Mouse (Mus musculus) stomach, embryonic 14.5 days (tissue): ENCODE data around the gene Atf7ip2. TPM values are rescaled to one million over a fixed set of nuclear protein-coding genes. Genes with fewer than 3 reads are reported as not detected.
"Not testable (repeated sequence)": the region's sequence is repeated elsewhere in the genome, so short reads cannot be mapped to it uniquely, and the experiment has no call there.

Experiments
- ATAC-seq: fragments of 200-750 bp; cut with Nextera tagmentation; 2 replicates; pipeline ENCODE4 v1.8.0; 2017; ENCODE audit warnings: low read depth, moderate TSS enrichment; ENCODE audit not compliant: insufficient number of reproducible peaks, insufficient read depth, low FRiP score
- H3K27ac ChIP-seq: fragments of 300-500 bp; sonication (generic); 2 replicates; pipeline ENCODE4 v1.5.1; 2014; ENCODE audit warnings: mild to moderate bottlenecking, low read length, moderate library complexity, mixed read lengths
- H3K27me3 ChIP-seq: fragments of 300-500 bp; sonication (generic); 2 replicates; pipeline ENCODE4 v1.6.1; 2014; ENCODE audit warnings: low read length, control low read depth, mixed read lengths; ENCODE audit not compliant: control insufficient read depth, insufficient read depth
- H3K36me3 ChIP-seq: fragments of 300-500 bp; sonication (generic); 2 replicates; pipeline ENCODE4 v1.6.1; 2014; ENCODE audit warnings: mild to moderate bottlenecking, control low read depth, low read length, moderate library complexity, mixed read lengths; ENCODE audit not compliant: control insufficient read depth, insufficient read depth
- H3K4me1 ChIP-seq: fragments of 300-500 bp; sonication (generic); 2 replicates; pipeline ENCODE4 v1.6.1; 2014; ENCODE audit warnings: low read length, control low read depth, mixed read lengths; ENCODE audit not compliant: control insufficient read depth, insufficient read depth
- H3K4me2 ChIP-seq: fragments of 300-500 bp; sonication (generic); replicated peaks from 2 replicates; pipeline ENCODE4 v1.6.1; 2014; ENCODE audit warnings: low read depth, low read length, control low read depth
- H3K4me3 ChIP-seq: fragments of 300-500 bp; sonication (generic); 2 replicates; pipeline ENCODE4 v1.5.1; 2014; ENCODE audit warnings: low read depth, low read length, control low read depth
- H3K9ac ChIP-seq: fragments of 300-500 bp; sonication (generic); replicated peaks from 2 replicates; pipeline ENCODE4 v1.6.1; 2014; ENCODE audit warnings: low read depth, mild to moderate bottlenecking, control low read depth, low read length, moderate library complexity, mixed read lengths
- H3K9me3 ChIP-seq: fragments of 300-500 bp; sonication (generic); 2 replicates; pipeline ENCODE4 v1.6.1; 2016; ENCODE audit warnings: low read depth, low read length, control low read depth; ENCODE audit not compliant: control insufficient read depth
- WGBS: fragments of 180-500 bp; shearing (Covaris S2); extraction: QIAGEN DNeasy Blood & Tissue Kit; methylation state at CpG from one replicate; pipeline ENCODE4 v1.1.7; 2014; 5-methylcytosine and 5-hydroxymethylcytosine counted together
- polyA plus RNA-seq: library from polyadenylated mRNA; unstranded; fragments of >200 nt; fragmentation: Nextera tagmentation; extraction: Ambion mirVana; gene quantifications from 2 replicates; pipeline ENCODE4 v1.2.1, GENCODE M21; 2014

Atf7ip2 gene
- polyA plus RNA-seq = 1.0 TPM in 2 replicates

GRCm38 (mm10) chr16:10192679-10193506, at the start of gene Atf7ip2:
TSS of gene Atf7ip2 (plus strand) at chr16:10192712.
- Histone ChIP-seq H3K4me3 (peak within 1 kb of the TSS; percentile 58), H3K27me3 (0 out of 2 replicates have a peak, but pooled peaks cover 4% of the 10 kb centered on the region), H3K4me1 (peaks cover 3% of the 10 kb centered on the region; the same call in 1 of the 2 replicates), H3K4me2 (peak within 1 kb of the TSS; percentile 97), H3K9me3 (peaks cover 2% of the 10 kb centered on the region; the same call in 1 of the 2 replicates), H3K9ac (peak within 1 kb of the TSS; percentile 30), H3K27ac (no peak within 1 kb of the TSS), H3K36me3 (no peaks in the 10 kb centered on the region)
- peak; percentile 99 for ATAC-seq
- WGBS = under 1% methylated on average over 63 of the region's 63 CpGs

- no peak overlapping the region for H3K9ac ChIP-seq
- H3K4me1 ChIP-seq = no peaks in the 10 kb centered on the region
- no peak overlapping the region for H3K4me2 ChIP-seq
- no peak overlapping the region for H3K27ac ChIP-seq
- ATAC-seq = no peak
- H3K27me3 ChIP-seq = no peaks in the 10 kb centered on the region
- WGBS = 41% methylated on average over 2 of the region's 2 CpGs
- no peaks in the 10 kb centered on the region for H3K36me3 ChIP-seq
- H3K9me3 ChIP-seq = no peaks in the 10 kb centered on the region
- H3K4me3 ChIP-seq = no peak overlapping the region
Observed at GRCm38 (mm10) chr16:10143166-10143565, 49.3 kb upstream of the Atf7ip2 start.

- H3K9ac ChIP-seq = no peak overlapping the region
- H3K4me3 ChIP-seq = no peak overlapping the region
- no peaks in the 10 kb centered on the region for H3K36me3 ChIP-seq
- H3K9me3 ChIP-seq = no peaks in the 10 kb centered on the region
- ATAC-seq = no peak
- H3K4me2 ChIP-seq = no peak overlapping the region
- no peak overlapping the region for H3K27ac ChIP-seq
- H3K4me1 ChIP-seq = no peaks in the 10 kb centered on the region
- WGBS = 92% methylated on average over 5 of the region's 5 CpGs
- H3K27me3 ChIP-seq = no peaks in the 10 kb centered on the region
Observed at GRCm38 (mm10) chr16:10147401-10147800, 45.1 kb upstream of the Atf7ip2 start.

GRCm38 (mm10) chr16:10169123-10169905, 23.2 kb upstream of the Atf7ip2 start:
- Histone ChIP-seq H3K36me3 (no peaks in the 10 kb centered on the region), H3K9me3 (no peaks in the 10 kb centered on the region), H3K27me3 (no peaks in the 10 kb centered on the region), H3K4me3 (no peak overlapping the region), H3K4me2 (no peak overlapping the region), H3K4me1 (no peaks in the 10 kb centered on the region), H3K9ac (no peak overlapping the region), H3K27ac (no peak overlapping the region)
- WGBS = 77% methylated on average over 8 of the region's 8 CpGs
- no peak for ATAC-seq

DNA sequence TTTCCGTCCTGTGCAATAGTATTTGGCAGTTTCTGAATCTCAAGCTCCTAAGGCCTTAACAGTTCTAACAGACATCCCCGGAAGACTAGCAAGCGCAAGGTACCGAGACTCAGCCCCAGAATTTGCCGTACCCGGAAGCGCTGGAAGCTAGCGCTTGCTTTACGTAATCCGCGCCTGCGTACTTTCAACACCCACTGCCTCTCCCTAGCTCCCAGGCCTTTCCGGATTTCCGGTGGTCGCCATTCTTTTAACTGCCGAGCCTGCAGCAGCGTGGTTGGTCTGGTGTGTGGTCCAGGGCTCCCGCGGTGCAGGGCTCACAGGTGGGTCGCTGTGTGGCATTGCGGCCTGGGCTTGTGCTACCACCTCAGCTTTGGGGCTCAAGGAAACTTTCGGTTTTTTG, 22.5 kb upstream of the Atf7ip2 start, which contains the start of gene Rpl39l:
Gene Rpl39l (plus strand): TSS at position 222 of the 400 bp plus-strand sequence.
- ATAC-seq = no peak
- no peaks in the 10 kb centered on the region for H3K27me3 ChIP-seq
- H3K36me3 ChIP-seq = no peaks in the 10 kb centered on the region
- H3K4me2 ChIP-seq = no peak within 1 kb of the TSS
- no peaks in the 10 kb centered on the region for H3K4me1 ChIP-seq
- no peak within 1 kb of the TSS for H3K4me3 ChIP-seq
- no peaks in the 10 kb centered on the region for H3K9me3 ChIP-seq
- no peak within 1 kb of the TSS for H3K27ac ChIP-seq
- no peak within 1 kb of the TSS for H3K9ac ChIP-seq
- WGBS = 87% methylated on average over 22 of the region's 22 CpGs

DNA sequence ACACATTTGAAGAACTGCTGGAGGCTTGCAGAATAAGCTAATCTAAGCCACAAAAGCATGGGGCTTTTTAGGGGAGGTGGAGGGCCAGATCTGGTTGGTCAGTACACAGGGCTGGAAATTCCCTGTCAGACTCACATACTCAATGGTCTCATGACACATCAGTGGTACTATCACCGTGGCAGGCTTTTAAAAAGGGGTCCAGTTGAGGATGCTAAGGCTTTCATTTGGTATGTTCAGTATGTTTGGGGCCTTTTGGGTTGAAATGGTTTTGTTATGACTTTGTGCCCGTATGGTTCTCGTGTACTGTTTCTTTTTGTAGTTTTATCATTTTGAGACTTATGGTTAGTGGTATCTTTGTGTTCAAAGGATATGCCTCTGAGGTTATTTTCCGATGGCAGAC, 21.2 kb upstream of the Atf7ip2 start:
- Histone ChIP-seq H3K36me3 (no peaks in the 10 kb centered on the region), H3K9ac (no peak overlapping the region), H3K9me3 (no peaks in the 10 kb centered on the region), H3K27ac (no peak overlapping the region), H3K4me2 (no peak overlapping the region), H3K4me1 (no peaks in the 10 kb centered on the region), H3K27me3 (no peaks in the 10 kb centered on the region), H3K4me3 (no peak overlapping the region)
- 85% methylated on average over 4 of the region's 4 CpGs for WGBS
- no peak for ATAC-seq

- H3K27me3 ChIP-seq = no peaks in the 10 kb centered on the region
- WGBS = 90% methylated on average over 3 of the region's 3 CpGs
- no peaks in the 10 kb centered on the region for H3K4me1 ChIP-seq
- ATAC-seq = no peak
- no peak overlapping the region for H3K4me3 ChIP-seq
- H3K27ac ChIP-seq = no peak overlapping the region
- H3K36me3 ChIP-seq = no peaks in the 10 kb centered on the region
- no peak overlapping the region for H3K9ac ChIP-seq
- H3K9me3 ChIP-seq = peaks cover 3% of the 10 kb centered on the region; the same call in 1 of the 2 replicates
- no peak overlapping the region for H3K4me2 ChIP-seq
Observed at GRCm38 (mm10) chr16:10172179-10172820, 20.2 kb upstream of the Atf7ip2 start.

GRCm38 (mm10) chr16:10187461-10187860, 5.1 kb upstream of the Atf7ip2 start:
- not testable (repeated sequence) for H3K4me1 ChIP-seq, ATAC-seq, H3K4me3 ChIP-seq, H3K36me3 ChIP-seq, H3K9ac ChIP-seq, H3K4me2 ChIP-seq, H3K27ac ChIP-seq, H3K27me3 ChIP-seq
- peaks cover 14% of the 10 kb centered on the region; the same call in 1 of the 2 replicates for H3K9me3 ChIP-seq
- WGBS = 97% methylated on average over 10 of the region's 10 CpGs
